Mouse (Mus musculus) macrophage (primary cell): ENCODE results near the gene Ube2o. TPM values are rescaled to one million over a fixed set of nuclear protein-coding genes. Genes with fewer than 3 reads are reported as not detected.

Experiments used
- H3K27ac ChIP-seq: fragments of 350-480 bp; formaldehyde crosslinking; 2 replicates; pipeline ENCODE4 v1.9.0; 2021
- H3K36me3 ChIP-seq: fragments of 350-480 bp; formaldehyde crosslinking; 2 replicates; pipeline ENCODE4 v1.9.0; 2021; ENCODE audit errors: inconsistent target
- H3K4me3 ChIP-seq: fragments of 350-480 bp; formaldehyde crosslinking; 2 replicates; pipeline ENCODE4 v1.9.0; 2021; ENCODE audit errors: inconsistent target
- H3K79me2 ChIP-seq: fragments of 350-480 bp; formaldehyde crosslinking; 2 replicates; pipeline ENCODE4 v1.9.0; 2021; ENCODE audit errors: inconsistent target
- WGBS: methylation state at CpG from one replicate; pipeline ENCODE4 v1.1.7; 2026; ENCODE audit warnings: inconsistent platforms; ENCODE audit not compliant: missing documents; 5-methylcytosine and 5-hydroxymethylcytosine counted together
- polyA plus RNA-seq: library from polyadenylated mRNA; stranded (reverse); fragments of 250-400 nt; gene quantifications from 3 replicates; pipeline ENCODE4 v1.2.4, GENCODE M21; 2018; ENCODE audit warnings: inconsistent platforms

Ube2o gene
- polyA plus RNA-seq, 1 experiment from 2014 or later: 5.4 TPM

DNA sequence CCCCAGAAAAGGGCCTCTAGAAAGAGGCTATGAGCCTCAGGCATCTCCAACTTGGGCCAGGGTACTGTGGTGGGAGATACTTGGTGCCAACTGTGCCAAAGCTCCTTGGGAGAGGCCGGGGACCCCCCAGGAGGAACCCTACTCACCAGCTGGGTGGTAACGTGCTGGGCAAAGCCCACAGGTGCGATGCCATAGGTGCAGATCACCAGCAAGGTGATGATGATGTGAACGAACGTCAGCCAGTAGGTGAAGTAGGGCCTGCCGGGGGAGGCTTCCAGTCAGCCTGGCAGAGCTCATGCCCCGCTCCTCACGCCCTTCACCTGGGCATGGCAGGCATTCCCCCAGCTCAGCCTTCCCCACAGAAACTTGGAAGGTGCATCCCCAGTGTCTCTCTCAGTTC, 20.8 kb upstream of the Ube2o start:
- Histone ChIP-seq H3K79me2 (peaks cover 10% of the 10 kb centered on the region; the same call in 1 of the 2 replicates), H3K27ac (no peak overlapping the region), H3K36me3 (peaks cover 98% of the 10 kb centered on the region), H3K4me3 (no peak overlapping the region)
- 94% methylated on average over 8 of the region's 8 CpGs for WGBS

DNA sequence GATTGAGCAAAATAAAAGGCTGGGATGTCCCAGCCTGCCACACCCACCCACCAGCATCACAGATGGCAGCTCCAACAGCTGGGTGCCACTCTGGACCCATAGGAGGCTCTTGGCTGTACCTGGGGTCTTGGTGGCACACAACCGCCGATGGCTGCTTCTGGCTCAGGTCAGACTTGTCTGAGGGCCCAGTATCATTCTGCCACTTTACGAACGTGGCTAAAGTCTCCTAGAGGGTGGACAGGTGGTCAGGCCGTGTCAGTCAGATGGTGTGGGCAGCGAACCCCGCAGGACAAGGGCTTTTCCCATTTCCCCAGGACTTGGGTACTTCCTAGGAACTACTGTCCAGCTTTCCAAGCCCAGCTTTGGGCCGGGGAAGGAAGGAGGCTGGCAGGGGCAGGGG, 19.9 kb upstream of the Ube2o start:
- 91% methylated on average over 8 of the region's 8 CpGs for WGBS
- no peak overlapping the region for H3K4me3 ChIP-seq
- H3K36me3 ChIP-seq: peaks cover 90% of the 10 kb centered on the region
- H3K27ac ChIP-seq: no peak overlapping the region
- H3K79me2 ChIP-seq: peaks cover 1% of the 10 kb centered on the region; the same call in 1 of the 2 replicates

DNA sequence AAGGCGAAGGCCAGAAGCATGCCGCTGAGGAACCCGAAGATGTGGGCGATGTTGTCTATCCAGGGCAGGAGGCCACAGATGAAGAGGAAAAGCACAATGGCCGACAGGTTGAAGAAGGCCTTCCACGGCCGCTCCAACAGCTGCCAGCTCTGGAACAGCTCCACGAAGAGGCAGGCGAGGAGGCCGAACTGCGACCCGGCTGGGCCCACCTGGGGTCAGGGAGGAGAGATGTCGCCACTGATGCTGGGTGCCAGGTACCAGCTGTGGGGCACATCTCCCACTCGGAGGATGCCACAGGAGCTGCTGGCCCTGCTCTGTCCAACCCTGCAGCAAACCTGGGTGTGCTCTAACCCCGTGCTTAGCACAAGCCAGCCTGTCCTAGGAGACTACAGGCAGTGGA, 18.0 kb upstream of the Ube2o start:
- H3K4me3 ChIP-seq: no peak overlapping the region
- H3K79me2 ChIP-seq: no peaks in the 10 kb centered on the region
- no peak overlapping the region for H3K27ac ChIP-seq
- H3K36me3 ChIP-seq: peaks cover 73% of the 10 kb centered on the region
- 95% methylated on average over 9 of the region's 15 CpGs for WGBS

DNA sequence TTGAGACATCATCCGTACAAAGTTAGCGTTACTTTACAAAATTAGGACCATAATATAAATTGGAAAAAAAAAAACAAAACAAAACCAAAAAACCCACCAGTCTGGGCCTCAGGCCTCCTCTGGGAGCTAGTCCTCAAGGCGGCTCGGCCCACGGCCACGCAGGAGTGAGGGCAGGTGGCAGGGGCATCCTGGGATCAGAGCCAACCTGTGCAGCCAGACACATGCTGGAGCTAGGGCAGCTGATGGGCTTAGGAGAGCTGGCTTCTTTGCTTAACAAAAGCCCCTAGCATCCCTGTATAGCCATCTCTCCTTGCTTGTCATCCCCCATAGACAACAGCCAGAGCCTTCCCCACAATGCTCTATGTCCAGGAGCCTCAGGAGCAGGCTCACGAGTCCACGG, 16.9 kb upstream of the Ube2o start:
- Histone ChIP-seq H3K4me3 (no peak overlapping the region), H3K36me3 (peaks cover 63% of the 10 kb centered on the region), H3K27ac (no peak overlapping the region), H3K79me2 (no peaks in the 10 kb centered on the region)
- 95% methylated on average over 8 of the region's 8 CpGs for WGBS

DNA sequence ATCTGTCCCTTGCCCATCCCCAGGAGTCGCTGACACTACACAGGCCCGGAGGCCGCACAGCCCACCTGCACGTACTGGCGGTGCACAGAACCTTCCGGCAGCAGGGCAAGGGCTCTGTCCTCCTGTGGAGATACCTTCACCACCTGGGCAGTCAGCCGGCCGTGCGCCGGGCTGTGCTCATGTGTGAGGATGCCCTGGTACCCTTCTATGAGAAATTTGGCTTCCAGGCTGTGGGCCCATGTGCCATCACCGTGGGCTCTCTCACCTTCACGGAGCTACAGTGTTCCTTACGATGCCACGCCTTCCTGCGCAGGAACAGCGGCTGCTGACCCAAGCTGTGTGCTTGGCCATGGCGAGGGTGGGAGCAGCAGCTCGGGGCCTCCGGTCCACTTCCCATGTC, 15.5 kb upstream of the Ube2o start:
- 96% methylated on average over 16 of the region's 19 CpGs for WGBS
- H3K79me2 ChIP-seq: no peaks in the 10 kb centered on the region
- H3K4me3 ChIP-seq: no peak overlapping the region
- H3K27ac ChIP-seq: no peak overlapping the region
- H3K36me3 ChIP-seq: peaks cover 49% of the 10 kb centered on the region

DNA sequence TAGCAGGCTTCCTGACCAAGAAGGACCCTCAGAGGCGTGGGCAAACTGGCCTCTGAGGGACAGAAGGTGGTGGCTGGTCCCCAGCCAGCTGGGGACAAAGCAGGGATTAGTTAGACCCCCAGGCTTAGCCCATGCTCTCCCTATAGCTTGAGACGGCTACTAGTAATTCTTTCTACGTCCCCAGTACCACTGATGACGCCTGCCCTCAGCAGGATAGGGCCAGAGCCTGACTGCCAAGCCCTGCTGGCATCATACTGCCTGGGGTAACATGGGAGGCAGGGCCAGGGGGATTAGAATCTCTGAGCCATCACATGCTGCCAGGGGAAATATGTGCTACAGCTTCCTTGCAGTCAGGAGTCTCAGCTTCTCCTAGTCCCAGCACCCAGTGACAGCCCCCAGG, 12.1 kb upstream of the Ube2o start:
- WGBS: 95% methylated on average over 4 of the region's 4 CpGs
- H3K27ac ChIP-seq: no peak overlapping the region
- H3K4me3 ChIP-seq: no peak overlapping the region
- no peaks in the 10 kb centered on the region for H3K79me2 ChIP-seq
- H3K36me3 ChIP-seq: peaks cover 14% of the 10 kb centered on the region; the same call in 1 of the 2 replicates

DNA sequence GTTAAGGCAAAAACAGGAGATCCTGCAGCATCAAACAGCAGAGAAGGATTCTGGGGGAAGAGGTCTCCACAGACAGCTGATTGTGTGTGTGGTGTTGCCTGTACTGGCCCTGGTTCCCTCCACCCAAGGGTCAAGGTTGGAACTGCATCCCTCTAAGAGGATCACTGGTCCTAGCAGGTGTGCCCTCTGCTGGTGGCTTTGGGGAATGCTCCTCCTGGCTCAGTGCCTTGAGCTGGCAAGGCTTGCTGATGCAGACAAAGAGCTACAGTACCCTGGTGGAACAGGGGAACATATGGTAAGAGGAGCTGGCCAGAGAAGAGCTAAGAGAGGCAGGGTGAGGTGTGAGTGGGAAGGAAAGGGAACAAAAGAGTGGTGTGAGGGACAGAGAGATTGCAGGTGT, 11.2 kb upstream of the Ube2o start:
- Histone ChIP-seq H3K36me3 (peaks cover 5% of the 10 kb centered on the region; the same call in 1 of the 2 replicates), H3K27ac (no peak overlapping the region), H3K79me2 (no peaks in the 10 kb centered on the region), H3K4me3 (no peak overlapping the region)

DNA sequence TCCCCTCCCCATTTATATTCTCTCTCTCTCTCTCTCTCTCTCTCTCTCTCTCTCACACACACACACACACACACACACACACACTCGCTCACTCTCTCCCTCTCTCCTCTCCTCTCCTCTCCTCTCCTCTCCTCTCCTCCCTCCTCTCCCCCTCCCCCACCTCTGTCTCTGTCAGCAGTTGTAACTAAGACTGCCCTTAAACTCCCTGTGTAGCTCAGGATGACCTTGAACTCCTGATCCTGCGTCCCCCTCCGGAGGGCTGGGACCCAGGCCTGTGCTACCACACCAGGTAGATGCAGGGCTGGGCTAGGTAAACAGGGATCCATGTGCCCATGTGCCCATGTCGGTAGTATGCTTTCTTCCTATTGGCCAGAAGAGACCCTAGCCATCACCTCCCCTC, 10.4 kb upstream of the Ube2o start:
- H3K79me2 ChIP-seq: no peaks in the 10 kb centered on the region
- 96% methylated on average over 3 of the region's 4 CpGs for WGBS
- no peak overlapping the region for H3K27ac ChIP-seq
- no peaks in the 10 kb centered on the region for H3K36me3 ChIP-seq
- no peak overlapping the region for H3K4me3 ChIP-seq

DNA sequence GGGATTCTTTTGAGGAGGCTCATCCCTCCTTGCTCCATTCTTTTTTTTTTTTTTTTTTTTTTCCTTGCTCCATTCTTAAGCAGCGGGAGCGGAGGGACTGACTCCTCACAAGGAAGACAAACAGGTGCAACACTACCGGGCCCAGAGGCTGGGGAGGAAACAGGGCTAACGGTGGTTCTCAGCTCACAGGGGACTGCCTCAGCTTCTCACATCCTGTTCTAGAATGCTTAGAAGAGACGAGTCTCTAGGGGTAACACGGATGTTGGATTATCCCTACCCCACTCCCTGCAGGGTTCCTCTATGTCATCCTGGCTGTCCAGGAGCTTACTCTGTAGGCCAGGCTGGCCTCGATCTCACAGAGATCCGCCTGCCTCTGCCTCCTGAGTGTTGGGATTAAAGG, 8.3 kb upstream of the Ube2o start:
- no peaks in the 10 kb centered on the region for H3K79me2 ChIP-seq
- H3K36me3 ChIP-seq: no peaks in the 10 kb centered on the region
- no peak overlapping the region for H3K4me3 ChIP-seq
- H3K27ac ChIP-seq: no peak overlapping the region
- 63% methylated on average over 6 of the region's 8 CpGs for whole genome bisulfite sequencing

DNA sequence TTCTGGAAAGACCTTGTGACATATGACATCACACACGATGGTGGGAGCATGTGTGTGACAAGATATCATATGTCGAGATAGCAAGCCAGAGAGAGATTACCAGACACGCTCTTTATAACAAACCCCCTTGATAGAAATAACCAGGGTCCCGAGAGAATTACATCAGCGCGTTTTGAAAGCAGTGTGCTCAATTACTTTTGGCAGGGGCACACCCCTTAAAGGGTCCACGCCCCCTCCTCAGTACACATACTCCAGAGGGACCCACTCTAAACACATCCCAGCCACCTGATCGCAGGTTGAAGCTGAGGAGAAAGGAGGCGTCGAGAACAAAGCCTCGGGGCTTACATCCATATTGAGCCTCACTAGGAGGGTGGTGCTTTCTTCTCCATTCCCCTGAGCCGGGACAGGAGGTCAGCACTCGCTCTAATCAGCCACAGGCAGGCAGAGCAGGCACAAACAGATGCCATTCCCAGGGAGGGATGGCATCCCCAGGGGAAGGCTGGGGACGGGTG, 7.8 kb upstream of the Ube2o start:
- Histone ChIP-seq H3K36me3 (no peaks in the 10 kb centered on the region), H3K79me2 (no peaks in the 10 kb centered on the region), H3K27ac (no peak overlapping the region), H3K4me3 (no peak overlapping the region)
- WGBS: 64% methylated on average over 14 of the region's 14 CpGs

DNA sequence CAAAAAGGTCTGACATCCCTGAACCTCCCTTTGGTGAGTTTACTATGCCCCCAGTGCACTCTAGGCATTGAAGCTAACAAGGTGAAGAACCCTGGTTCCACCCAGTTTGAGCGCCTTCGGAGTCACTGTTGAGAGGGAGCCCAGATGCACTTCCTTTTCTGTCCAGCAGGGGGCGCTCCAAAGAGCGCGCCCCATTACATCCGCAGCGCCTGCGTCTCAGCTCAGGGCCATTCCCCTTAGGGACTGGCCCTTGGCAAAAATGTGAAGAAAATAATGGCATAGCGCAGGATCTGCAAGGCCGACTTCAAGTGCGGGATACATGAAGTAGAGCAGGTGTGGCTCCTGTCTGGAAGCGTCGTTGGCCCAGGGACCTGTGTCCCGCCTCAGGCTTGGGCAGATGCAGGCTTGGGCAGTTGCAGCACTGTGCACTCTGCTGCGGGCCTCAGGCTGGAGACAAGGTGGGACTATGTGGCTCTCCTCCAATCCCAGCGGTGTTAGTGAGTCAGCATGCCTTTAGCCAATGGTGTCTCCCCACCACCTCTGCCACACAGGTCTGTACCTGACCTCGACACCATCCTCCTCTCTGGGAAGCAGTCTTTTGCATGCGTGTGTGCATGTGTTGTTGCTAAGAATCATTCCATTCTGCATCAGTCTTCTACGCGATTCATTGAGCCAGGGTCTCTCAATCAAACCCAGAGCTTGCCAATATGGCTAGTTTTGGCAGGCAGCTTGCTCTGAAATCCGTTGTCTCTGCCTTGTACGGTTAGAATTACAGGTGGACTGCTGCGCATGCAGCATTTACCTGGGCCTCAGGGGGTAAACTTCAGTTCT, 5.8 kb upstream of the Ube2o start:
- Histone ChIP-seq H3K4me3 (no peak overlapping the region), H3K36me3 (no peaks in the 10 kb centered on the region), H3K27ac (no peak overlapping the region), H3K79me2 (no peaks in the 10 kb centered on the region)
- 39% methylated on average over 23 of the region's 23 CpGs for WGBS

DNA sequence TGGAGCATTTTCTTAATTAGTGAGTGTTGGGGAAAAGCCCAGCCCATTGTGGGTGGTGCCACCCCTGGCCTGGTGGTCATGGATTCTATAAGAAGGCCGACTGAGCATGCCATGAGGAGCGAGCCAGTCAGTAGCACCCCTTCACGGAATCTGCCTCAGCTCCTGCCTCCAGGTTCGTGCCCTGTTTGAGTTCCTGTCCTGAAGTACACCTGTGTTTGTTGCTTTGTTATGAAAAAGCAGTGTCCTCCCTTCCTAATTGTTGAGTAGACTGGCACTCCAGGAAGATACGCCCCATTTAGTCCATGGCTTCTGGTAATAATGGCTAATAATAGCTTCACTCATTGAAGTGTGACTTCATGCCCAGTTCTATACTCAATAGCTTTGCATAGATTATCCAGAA, 5.1 kb upstream of the Ube2o start, which contains the start of gene Aanat:
Gene Aanat (plus strand): TSS at position 123 of the 400 bp plus-strand sequence.
- no peaks in the 10 kb centered on the region for H3K79me2 ChIP-seq
- WGBS: 79% methylated on average over 5 of the region's 5 CpGs
- no peak within 1 kb of the TSS for H3K27ac ChIP-seq
- H3K36me3 ChIP-seq: no peaks in the 10 kb centered on the region
- H3K4me3 ChIP-seq: no peak within 1 kb of the TSS

DNA sequence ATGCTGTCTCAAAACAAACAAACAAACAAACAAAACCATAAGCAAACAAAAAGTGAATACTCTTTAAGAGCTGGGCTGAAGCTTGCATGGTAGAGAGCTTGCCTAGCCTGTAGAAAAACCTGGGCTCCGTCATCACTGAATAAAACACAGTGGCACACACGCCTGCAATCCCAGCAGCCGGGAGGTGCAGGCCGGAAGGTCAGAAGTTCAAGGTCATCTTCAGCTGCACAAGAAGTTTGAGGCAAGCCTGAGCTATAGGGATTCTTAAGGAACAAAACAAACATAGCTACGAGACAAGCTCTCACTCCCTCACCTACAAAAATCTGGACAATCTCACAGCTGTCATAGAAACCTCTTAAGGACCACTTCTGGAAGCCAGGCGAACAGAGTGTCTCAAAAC, 4.4 kb upstream of the Ube2o start:
- Histone ChIP-seq H3K79me2 (no peaks in the 10 kb centered on the region), H3K36me3 (no peaks in the 10 kb centered on the region), H3K27ac (no peak overlapping the region), H3K4me3 (no peak overlapping the region)
- WGBS: 84% methylated on average over 6 of the region's 6 CpGs

DNA sequence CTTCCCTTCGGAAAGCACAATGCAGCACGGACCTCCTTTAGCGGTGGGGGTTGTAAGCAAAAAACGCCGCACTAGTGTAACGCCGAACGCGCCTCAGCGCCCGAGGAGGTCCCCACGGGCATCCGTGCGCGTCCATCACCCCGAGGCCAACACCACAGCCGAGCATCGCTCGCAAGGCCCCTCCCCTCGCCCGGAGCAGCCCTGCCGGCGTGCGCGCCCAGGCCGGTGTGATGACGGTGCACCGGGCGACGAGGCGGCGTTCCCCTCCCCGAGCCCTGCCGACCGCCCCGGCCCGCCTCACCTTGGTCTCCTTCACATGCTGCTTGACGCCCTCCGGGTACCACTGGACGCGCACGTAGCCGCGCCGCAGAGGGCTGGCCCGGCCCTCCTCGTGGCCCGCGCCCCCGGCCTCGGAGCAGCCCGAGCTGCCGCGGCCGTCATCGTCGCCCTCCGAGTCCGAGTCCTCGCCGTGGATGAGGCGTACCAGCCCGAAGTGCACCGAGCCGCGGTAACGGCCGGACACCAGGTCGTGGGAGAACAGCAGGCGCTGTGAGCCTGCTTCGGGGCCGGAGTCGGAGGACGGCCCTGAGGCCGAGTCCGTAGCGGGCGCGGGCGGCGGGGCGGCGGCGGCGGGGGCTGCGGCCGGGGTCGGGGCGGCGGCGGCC, 404 bp downstream of the Ube2o start:
- Histone ChIP-seq H3K4me3 (no peak overlapping the region; the same call in 1 of the 2 replicates), H3K79me2 (peaks cover 2% of the 10 kb centered on the region; the same call in 1 of the 2 replicates), H3K36me3 (no peaks in the 10 kb centered on the region), H3K27ac (no peak overlapping the region)
- WGBS: under 1% methylated on average over 64 of the region's 91 CpGs

DNA sequence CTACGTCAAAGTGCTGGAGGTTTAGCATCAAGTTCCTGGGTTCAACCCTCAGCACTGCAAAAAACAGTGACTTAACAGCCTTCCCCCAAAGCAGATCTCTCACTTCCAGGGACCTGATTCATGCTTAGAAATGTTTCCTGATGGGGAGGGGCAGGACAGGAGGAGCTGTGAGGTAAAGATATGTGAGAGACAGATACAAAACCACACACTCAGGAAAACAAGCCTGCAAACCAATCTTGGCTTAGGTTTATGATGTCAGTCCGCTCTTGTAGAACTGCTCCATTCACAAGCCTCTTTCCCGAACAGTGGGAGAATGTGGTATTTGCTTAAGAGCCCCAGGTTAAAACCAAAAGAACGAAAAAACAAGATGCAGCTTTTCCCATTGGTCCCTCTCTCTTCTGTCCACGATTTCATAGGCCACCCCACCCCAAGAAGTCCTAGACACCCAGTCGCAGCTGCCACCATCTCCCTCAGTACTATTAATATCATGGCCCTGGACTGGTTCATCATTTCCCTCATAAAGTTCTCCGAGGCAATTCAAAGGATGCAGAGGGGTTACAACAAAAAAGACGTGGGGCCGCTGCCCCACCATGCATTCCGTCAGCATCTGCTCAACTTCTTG, 1.1 kb downstream of the Ube2o start:
- H3K79me2 ChIP-seq: peaks cover 9% of the 10 kb centered on the region; the same call in 1 of the 2 replicates
- no peak overlapping the region; the same call in 1 of the 2 replicates for H3K4me3 ChIP-seq
- no peaks in the 10 kb centered on the region for H3K36me3 ChIP-seq
- H3K27ac ChIP-seq: no peak overlapping the region
- WGBS: 42% methylated on average over 10 of the region's 10 CpGs
